Mouse (Mus musculus): ENCODE data around the gene Ptbp3.
A peak's percentile ranks its signal among the peaks of the same experiment; 100 is the strongest.

The Ptbp3 gene

DNA sequence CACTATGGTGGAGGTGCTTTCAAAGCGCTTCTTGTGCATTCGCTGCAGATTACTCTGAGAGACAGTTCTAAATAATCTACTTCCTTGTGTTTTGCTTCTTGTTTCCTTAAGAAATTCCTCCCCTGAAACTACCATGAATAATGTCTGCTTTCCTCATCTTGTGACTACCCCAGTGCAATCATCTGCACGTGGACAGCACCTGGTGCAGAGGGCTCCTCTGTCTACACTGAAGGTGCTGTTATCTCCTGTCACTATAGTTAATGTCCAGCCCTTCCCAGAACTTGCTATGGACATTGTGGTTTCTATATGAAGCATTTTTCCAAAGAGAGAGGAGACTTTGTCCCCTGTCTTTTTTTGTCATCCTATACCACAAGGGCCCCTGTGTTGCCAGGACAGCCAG is 4.4 kb upstream of the Ptbp3 start:
- no peak for DNase-seq

DNA sequence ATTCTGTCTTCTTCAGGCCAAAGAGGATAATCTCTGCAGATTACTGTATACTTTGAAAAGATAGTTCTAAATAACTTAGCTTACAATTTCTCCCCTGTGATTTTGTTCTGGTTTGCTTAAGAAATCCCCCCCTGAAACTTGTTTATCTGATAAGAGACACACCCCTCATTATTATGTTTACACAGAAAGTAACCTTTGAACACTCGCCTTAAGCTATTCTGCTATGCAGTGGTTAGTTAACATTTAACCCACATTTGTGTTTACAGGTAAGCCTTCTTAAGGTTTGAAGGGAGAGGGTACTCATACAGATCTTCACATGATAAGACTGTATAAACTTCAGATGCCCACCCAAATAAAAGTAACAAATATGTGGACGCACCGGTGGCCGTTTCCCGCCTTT is 3.7 kb upstream of the Ptbp3 start:
- no peak for DNase-seq

DNA sequence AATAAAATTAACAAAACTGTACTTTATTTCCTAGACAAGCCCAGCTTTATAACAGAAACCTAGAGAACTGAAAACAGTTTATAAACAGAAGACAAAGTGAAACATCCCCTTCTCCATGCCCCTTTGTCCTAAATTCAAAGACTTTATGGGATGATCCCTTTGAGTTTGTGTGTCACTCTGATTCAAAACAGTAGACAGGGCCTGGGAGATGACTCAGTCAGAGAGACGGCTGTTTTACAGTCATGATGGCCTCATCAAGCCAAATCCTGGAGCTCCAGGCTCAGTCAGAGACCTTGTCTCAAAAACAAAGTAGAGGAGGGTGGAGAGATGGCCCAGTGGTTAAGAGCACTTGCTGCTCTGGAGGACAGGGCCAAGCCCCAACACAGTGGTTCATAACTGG is 2.7 kb upstream of the Ptbp3 start:
- no peak for DNase-seq

DNA sequence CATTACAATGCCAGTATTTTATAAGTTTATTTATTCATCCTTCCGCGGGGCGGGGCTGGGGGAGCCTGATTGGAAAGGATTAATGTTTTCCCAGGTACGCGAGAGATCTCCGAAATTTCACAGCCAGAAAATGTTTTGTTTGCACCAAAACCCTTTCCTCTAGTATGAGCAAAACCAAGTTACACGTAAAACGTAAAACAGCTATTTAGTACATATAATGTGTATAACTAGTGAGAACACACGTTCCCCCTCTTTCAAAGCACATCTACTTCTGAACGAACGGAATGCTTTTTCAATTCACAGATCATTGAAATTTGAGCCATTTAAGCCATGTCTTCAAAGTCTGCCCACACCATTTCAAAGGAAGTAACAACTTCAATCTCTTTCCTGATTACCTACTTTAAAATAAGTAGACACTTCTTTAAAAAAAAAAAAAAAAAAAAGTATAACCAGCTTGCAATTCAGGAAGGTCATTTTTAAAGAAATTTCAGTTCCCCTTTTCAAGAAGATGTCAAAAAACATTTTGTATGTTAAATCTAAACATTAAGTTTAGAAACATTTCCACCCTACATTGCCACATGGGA is 905 bp upstream of the Ptbp3 start:
- no peak for DNase-seq

DNA sequence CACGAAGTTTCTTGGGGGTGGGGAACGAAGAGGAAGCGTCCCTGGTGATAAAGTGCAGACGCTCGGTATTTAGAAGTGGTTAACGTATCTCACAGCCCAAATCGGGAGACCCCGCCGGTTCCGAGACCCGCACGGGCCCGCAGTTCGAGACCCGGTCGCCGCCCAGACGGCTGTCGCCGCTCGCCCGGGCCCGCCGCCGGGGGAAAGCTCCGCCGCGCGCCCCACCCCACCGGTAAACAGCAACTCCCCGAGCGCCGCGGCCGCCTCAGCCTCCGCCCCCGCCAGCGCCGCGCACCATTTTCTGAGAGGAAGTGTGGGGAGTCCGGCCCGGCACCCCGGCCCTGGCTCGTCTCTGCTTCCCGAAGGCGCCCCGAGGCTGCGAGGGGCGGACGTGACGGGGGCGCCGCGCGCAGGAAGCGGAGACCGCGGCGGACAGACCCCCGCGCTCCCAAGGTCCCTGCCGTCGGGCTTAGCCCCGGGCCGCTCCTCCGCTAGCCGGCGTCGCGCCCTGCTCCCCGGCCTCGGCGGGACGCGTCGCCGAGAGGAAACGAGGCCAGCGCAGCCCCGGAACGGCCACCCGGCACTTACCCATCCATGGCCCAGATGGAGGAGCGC is 497 bp downstream of the Ptbp3 start:
- peak; percentile 85 to 88 for DNase-seq

DNA sequence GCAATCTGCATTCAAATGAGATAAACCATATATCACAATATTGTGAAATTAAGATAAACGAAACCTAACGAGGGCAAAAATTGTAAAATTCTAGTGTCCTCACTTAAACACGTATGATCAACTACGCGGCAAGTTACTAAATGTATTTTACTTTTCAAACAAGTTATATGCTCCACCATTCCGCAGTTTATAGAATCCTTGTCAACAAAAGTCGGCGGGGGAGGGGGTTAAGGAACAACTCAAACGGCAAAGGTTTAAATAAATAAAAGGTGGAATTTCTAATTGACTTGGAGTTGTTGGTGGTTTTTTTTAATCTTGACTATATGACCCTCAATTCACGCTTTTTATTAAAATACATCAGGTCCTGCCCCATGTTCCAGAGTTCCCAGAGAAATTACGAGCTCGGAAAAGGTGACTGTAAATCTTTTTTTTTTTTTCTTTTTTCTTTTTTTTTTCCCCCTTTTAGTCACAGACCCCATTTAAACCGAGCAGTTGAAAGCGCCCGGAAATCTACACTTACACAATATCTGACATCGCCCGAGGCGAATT is 1.1 kb downstream of the Ptbp3 start:
- DNase-seq: no peak

DNA sequence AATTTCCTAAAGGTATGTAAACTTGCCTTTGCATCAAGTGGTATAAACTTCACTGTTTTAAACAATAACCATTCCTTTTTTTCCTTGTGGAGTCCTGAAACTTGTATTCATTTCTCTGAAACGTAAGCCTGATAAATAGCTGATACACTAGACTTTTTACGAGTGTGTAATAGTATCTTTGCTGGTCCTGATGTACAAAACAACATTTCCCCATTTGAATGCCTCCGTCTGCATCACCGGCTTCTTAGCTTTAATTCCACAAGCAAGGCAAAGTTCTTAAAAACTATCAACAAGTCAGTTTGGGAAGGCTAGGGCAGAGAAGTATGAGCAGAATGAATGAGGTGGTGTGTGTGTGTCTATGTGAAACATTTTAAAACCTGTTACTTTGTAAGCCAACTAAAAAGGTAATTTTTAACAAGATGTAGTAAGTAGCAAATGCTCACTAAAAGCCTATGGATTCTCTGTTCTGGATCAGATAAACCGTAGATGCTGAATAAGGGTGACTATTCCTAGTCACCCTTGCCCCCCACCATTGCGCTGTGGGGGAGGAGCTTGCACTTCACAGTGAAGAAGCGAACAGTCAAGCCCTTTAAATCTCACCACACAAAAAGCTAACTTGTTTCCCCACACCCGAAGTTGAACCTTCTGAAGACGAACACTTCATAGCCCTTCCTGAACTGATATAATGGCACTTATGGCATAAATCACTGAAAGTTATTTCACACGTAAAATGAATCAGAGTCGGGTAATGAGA is 1.9 kb downstream of the Ptbp3 start:
- peak in 1 of 2 experiments; percentile 23 for DNase-seq

DNA sequence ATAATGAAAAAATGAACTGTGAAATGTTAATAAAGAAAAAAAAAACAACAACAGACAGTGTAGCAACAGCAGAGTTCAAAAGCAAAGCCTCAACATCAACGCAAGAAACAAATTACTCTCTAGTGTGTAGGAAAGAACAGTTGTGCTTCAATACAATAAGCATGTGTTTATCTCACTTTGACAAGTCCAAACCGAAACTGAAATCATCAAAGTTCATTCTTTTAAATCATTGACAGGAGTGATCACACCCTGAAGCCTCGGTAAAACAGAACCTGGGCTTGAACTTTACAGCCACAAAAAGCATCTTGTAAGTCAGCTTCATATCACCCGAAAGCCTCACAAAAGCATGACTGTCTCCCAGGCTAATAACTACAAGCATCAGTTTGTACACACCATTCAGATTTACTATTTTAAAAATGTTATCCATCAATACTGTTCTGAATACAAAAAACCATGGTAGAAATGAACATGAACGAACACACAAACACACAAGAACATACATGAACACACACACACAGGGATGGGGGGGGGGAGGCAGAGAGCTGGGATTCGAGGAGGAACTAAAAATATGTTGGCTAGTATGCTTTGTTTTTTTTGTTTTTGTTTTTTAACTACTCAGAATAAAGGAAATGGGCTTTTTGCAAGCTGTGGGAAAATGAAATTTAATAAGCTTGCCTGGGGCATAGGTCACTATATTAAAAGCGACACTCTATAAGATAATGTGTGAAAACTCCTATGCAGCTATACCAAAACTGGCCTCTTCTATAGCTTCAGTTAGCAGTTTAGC is 2.7 kb downstream of the Ptbp3 start:
- DNase-seq: no peak

DNA sequence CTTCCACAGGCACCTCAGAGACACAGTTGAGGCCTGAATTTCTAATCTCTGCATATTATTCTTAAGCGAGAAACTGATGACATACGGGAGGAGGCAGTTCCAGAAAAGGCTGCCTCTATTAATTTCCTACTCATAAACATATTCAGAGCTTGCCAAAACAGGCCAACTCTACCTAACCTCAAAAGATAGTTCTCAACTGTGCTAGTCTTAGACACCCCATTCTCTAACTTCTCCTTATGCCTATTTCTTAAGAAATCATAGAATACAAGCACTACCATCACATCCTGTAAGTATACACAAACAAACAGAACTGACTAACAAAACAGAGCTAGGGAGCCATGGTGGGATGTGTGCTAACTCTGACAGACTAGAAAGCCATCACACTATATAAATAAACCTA is 4.5 kb downstream of the Ptbp3 start:
- DNase-seq: no peak

DNA sequence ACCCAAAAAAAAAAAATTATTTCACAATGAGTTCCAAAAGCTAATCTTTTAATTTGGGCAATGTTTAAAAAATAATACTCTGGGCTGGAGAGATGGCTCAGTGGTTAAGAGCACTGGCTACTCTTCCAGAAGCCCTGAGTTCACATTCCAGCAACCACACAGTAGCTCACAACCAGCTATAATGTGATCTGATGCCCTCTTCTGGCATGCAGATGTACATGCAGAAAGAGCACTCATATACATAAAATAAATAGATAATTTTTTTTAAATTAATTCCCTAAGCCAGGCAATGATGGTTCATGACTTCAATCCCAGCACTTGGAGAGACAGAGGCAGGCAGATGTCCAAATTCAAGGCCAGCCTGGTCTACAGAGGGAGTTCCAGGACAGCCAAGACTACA is 6.2 kb downstream of the Ptbp3 start:
- DNase-seq: no peak

DNA sequence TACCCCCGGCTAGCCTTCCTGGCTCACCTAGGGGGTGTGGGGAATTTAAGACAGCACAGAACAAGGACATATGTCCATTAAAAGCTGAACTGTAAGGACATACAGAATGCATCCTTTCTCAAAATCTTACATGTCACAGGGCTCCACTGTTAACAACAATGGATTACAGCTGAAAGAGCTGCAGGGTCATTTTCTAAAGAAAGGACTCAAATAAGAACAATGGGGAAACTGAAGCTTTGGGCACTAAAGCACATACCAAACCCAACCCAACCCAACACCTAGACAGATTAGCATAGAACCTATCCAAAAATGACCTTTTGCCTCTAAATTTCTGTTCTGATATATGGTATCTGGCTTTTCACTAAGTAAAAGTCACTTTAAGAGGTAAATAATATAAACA is 12.9 kb downstream of the Ptbp3 start:
- DNase-seq: no peak

DNA sequence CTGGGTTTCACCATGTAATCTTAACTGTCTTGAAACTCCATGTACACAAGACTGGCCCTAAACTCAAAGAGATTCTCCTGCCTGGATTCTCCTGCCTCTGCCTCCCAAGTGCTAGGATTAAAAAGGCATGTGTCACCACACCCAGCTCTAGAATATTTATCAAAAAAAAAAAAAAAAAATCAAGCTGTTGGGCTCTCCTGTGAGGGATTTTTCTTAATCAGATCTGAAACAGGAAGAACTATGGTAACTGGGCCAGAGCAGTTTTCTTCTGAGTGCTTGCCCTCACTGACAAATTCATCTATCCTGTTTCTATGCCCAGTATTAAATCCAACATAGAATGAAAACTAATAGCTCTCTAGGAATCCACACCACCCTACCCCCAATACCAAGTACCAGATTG is 13.5 kb downstream of the Ptbp3 start:
- DNase-seq: no peak

DNA sequence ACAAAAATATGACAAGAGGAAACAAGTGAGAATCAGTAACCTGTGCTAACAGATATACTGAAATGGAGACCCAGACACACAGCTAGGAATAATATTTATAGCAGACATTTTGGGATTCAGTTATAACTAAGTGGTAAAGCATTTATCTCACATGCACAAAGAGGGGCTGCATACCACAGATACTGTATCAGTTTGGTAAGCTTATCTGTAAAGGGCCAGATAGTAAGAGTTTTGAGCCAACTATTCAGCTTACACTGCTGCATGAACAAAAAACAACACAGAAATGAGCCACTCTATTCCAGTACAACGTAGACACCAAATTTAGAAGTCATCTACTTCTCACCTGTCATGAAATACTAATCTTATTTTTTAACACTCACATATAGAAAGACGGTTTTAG is 15.9 kb downstream of the Ptbp3 start:
- DNase-seq: no peak

DNA sequence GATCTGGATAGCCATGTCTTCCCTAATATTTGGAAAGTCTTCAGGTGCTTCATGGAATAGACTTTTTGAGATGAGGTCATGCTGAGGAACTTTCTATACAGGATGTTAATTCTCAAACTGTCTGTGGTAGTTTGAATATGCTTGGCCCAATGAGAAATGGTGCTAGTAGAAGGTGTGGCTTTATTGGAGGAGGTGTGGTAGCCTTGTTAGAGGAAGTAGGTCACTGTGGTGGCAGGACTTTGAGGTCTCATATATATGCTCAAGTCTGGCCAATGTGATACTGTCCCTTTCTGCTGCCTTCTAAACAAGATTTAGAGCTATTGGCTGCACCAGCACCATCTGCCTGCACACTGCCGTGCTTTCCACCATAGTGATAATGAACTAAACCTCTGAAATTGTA is 18.0 kb downstream of the Ptbp3 start:
- no peak for DNase-seq

DNA sequence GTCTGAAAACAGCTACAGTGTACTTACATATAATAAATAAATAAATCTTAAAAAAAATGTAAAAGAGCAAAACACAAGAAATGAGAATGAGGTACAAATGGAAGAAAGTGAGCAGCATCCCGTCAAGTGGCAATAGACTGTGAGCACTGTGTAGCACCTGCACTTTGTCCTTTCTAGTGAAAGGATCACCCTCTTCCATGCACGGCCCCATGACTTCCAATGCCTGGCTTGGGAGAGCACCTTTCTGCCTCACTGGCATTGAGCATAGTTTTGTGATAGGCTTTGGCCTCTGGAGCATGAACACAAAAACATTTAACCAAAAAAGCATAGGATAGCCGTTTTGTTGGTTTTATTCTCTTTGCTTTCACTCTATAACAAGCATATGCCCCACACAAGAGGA is 21.7 kb downstream of the Ptbp3 start:
- DNase-seq: no peak

DNA sequence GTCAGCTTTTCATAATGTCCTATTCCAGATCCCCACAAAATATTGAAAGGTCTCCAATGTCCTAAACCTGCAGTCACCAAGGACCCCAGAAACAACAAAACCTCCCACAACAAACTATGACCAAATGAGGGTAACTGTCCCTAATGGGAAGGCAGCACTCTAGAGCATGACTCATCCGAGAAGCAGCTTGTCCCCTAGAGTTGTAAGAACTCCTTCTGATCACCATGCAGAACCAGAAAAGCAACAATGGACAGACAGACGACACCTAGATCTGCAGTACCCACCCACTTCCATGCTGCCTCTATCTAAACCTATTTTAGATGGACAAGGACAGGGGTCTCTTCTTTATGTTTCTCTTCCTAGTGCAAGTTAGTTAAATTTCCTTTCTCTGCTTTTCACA is 22.4 kb downstream of the Ptbp3 start:
- no peak for DNase-seq

DNA sequence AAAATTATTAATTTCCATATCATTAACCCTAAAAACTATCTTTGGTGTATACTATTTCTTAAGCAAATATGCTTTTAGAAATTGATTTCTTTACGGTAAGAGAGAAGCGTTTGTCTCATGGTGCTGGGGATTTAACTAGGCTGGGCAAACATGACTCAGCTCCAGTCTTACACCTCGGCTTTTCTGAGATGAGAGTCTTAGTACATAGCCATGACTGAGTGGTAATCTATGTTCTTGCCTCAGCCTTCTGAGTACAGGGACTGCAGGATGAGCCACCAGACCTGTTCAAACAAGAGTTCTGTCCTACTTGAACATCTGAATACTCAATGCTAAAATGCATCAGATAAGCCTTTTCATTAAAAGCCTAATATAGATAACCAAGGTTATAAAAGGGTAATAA is 24.3 kb downstream of the Ptbp3 start:
- no peak for DNase-seq

DNA sequence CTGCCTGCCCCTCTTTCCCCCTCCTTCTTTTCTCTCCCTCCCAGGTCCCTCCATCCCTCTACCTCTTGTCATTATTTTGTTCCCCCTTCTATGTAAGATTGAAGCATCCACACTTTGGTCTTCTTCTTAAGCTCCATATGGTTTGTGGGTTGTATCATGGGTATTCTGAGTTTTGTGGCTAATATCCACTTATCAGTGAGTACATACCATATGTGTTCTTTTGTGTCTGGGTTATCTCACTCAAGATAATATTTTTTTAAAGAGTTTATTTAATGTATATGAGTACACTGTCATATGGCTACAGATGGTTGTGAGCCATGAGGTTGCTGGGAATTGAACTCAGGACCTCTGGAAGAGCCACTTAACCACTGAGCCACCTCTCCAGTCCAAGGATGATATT is 38.8 kb downstream of the Ptbp3 start:
- no peak for DNase-seq

DNA sequence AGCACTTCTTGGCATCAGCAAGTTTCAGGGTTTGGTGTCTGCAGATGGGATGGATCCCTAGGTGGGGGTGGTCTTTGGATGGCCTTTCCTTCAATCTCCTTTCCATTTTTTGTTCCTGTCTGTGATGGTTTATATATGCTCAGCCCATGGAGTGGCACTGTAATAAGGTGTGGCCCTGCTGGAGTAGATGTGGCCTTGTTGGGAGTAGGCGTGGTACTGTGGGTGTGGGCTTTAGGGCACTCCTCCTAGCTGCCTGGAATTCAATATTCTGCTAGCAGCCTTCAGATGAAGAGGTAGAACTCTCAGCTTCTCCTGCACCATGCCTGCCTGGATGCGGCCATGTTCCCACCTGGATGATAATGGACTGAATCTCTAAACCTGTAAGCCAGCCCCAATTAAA is 39.6 kb downstream of the Ptbp3 start:
- no peak for DNase-seq

DNA sequence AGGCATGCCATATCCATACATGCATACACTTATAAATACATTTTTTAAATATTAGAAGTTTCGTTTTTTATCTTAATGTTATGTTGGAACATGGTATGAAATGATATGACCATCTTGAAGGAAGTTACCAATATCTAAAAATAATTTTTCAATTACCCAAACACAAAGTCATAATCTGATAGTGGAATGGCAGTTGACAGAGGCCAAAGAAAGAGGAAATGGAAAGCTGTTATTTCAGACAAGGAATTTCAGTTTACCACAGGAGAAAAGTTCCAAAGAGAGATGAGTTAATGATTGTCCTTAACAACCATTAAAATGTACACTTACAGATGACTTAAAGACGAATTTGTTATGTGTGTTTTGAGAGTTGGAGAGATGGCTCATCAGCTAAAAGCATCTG is 41.4 kb downstream of the Ptbp3 start:
- DNase-seq: no peak

DNA sequence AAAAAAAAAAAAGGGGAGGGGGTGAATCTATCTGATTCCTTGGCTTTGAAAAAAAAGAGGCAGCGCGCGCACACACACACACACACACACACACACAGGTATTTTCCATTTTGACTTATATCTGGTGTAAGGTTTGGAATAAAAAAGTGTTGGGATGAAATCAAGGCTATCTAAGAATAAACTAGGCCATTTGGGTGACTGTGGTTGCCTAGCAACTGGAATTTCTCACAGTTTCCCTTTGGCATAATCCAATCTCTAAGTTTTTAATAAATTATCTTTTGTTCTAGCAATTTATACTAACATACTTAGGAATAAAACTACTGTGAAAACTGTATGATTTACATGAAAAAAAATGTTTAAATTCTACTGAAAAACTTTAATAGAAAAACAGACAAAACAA is 42.5 kb downstream of the Ptbp3 start:
- no peak for DNase-seq

DNA sequence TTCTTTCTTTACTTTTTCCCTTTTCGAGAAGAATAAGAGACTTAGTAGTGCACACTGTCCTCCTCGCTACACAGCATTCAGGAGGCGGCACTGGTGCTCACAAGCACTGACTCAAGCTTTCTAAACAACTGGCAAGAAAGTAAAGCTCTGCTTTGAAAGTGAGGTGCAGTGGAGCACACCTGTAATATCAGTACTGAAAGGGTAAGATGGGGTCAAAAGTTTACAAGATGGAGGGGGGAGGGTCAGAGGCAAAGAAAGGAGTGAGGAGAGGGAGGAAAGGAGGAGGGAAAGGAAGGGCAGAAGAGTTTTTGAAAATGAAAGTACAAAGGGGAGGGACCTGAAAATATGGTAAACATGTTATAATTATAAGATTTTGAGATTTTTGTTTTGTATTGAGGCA is 43.7 kb downstream of the Ptbp3 start:
- no peak for DNase-seq

DNA sequence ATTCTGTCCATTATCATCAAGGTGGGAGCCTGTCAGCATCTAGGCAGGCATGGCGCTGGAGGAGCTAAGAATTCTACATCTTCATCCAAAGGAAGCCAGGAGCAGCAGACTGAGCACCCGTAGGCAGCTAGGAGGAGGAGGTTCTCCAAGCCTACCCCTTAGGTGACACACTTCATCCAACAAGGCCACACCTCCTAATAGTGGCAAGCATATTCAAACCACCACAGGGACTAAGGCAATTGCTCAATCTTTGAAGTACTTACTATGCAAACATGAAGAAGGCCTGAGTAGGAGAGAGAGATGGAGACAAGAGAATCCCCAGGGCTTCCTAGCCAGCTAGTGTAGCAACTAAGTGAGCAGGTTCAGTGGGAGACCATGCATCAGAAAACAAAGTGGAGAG is 58.1 kb downstream of the Ptbp3 start:
- DNase-seq: no peak

DNA sequence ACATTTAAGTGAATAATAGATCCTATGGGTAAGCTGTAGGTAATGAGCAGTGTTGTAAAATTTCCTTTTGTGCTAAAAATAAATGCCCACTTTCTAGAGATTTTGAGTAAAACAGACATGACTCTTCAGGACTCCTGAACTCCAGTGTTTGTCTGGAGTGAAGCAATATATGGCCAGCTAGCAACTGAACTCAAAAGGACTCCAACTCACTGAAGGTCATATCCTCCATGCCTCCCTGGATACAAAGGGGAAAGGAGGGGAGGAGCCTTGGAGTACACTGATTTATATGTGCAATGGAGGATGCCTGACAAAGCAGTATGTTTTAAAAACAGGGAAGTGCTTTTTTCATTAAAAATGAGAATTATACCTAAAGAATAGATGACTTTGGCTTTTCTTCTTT is 77.9 kb downstream of the Ptbp3 start:
- no peak for DNase-seq

Measured in lung, postnatal 4 days (tissue).